Mouse (Mus musculus) liver, embryonic 14.5 days (tissue): ENCODE data around the gene Gm37240.

Experiments
- CTCF ChIP-seq: IDR thresholded peaks from 2 replicates; pipeline ENCODE4 v1.5.1; 2016; ENCODE audit warnings: antibody characterized with exemption, low read depth, control low read depth
- EP300 ChIP-seq: IDR thresholded peaks from 2 replicates; pipeline ENCODE4 v1.6.1; 2016; ENCODE audit warnings: antibody characterized with exemption, low read depth

GRCm38 (mm10) chr3:85284483-85284882, 602.8 kb downstream of the Gm37240 start:
- TF ChIP-seq CTCF (no peak), EP300 (no peak)
